Mouse (Mus musculus): Measurements from ENCODE around the gene Gm2016.
"Not testable (repeated sequence)": the region's sequence is repeated elsewhere in the genome, so short reads cannot be mapped to it uniquely, and the experiment has no call there.

Gene Gm2016

DNA sequence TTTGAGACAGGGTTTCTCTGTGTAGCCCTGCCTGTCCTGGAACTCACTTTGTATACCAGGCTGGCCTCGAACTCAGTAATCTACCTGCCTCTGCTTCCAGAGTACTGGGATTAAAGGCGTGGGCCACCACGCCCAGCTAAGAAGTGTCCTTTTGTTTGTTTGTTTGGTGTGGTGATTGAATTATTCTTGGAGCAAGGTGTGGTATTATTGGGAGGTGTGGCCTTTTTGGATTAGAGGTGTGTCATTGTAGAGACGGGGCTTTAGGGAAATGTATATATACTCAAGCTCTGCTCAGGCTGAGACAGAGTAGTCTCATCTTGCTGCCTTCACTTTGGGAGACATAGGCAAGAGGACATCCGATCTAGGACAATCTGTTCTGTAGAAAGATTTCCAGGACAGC lies at the start of gene Gm2016:
Gm2016 (plus strand) TSS at position 301 of the 400 bp plus-strand sequence.
- DNase-seq (ENCODE audit: low spot score in 2 of 2): not testable (repeated sequence)

DNA sequence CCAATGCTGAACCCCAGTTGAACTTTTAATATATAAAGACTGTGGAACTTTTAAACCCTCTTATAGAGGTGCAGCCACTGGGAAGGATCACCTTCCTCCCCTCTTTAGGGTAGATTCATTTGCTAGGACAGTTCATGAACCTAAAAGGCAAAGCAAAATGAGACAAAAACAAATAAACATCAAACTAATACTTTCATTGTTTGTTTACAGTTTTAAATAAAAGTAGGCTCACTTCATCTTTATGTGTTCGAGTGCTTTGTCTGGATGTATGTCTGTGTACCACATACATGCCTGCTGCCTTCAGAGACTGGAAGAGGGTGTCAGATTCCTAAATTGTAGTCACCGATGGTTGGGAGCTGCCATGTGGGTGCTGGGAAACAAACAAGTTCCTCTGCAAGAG lies 31.6 kb upstream of the Gm2016 start, which contains the start of gene Gm2001:
Gm2001 (minus strand) TSS at position 101 of the 400 bp plus-strand sequence.
- not testable (repeated sequence) for DNase-seq (ENCODE audit: low spot score in 2 of 2)

GRCm38 (mm10) chr12:87850657-87851056 lies 23.2 kb upstream of the Gm2016 start:
- not testable (repeated sequence) for DNase-seq (ENCODE audit: low spot score in 2 of 2)

DNA sequence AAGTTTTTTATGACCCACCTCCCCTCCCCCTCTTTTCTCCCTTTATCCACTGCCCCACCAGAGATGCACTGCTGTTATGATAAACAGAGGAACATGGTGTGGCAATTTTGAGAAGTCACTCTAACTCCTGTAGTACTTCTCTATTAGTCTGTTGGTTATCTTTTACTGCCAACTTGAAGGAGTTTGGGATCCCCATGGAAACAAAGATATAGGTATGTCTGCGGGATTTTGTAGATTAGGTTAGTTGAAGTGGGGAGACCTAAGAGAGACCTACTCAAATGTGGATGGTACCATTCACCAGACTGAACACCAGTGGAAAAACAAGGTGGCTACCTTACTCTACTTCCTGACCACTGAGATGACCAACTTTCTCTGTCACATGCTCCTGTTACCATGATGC lies 17.8 kb upstream of the Gm2016 start:
- DNase-seq (ENCODE audit: low spot score in 2 of 2): not testable (repeated sequence)

GRCm38 (mm10) chr12:87861740-87862692 lies 11.9 kb upstream of the Gm2016 start:
- DNase-seq (ENCODE audit: low spot score in 2 of 2): peak in 1 of 2 experiments; percentile 7

DNA sequence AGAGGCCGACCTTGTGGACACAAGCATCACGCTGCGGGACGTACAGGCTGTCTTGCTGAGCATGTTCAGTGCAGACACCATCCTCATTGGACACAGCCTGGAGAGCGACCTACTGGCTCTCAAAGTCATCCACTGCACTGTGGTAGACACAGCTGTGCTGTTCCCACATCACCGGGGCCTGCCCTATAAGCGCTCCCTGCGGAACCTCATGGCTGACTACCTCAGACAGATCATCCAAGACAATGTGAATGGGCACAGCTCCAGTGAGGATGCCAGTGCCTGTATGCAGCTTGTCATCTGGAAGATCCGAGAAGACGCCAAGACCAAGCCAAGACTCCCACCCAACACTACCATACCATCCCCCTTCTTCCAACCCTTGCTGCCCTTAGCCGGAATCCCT lies 10.2 kb upstream of the Gm2016 start:
- not testable (repeated sequence) for DNase-seq (ENCODE audit: low spot score in 2 of 2)

- not testable (repeated sequence) for DNase-seq (ENCODE audit: low spot score in 2 of 2)
Measured at GRCm38 (mm10) chr12:87864048-87864447, 9.8 kb upstream of the Gm2016 start.

DNA sequence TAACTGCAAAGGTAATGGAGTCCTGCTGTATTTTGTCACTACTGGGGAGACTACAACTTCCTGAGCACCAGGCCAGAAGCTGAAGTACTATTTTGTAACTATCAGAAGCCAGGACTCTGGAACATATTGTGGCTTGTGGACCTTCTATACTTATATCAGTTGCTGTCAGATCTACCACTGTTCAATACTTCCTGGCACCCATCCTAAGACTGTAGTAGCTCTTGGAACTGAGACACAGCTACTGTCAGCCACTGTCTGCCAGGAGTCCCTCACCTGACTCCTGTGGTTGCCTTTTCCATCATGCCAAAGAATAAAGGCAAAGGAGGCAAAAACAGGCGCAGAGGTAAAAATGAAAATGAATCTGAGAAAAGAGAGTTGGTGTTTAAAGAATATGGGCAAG lies 21.2 kb downstream of the Gm2016 start, which contains the start of gene Gm2022:
Gm2022 (plus strand) TSS at position 301 of the 400 bp plus-strand sequence.
- DNase-seq (ENCODE audit: low spot score in 2 of 2): not testable (repeated sequence)

DNA sequence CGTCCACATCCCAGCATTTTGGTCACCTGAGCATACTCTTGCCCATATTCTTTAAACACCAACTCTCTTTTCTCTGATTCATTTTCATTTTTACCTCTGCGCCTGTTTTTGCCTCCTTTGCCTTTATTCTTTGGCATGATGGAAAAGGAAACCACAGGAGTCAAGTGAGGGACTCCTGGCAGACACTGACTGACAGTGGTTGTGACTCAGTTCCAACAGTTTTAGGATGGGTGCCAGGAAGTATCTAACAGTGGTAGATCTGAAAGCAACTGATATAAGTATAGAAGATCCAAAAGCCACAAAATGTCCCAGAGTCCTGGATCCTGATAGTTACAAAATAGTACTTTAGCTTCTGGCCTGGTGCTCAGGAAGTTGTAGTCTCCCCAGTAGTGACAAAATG lies 45.8 kb downstream of the Gm2016 start, which contains the start of gene Gm2035:
Gm2035 (minus strand) TSS at position 137 of the 400 bp plus-strand sequence.
- not testable (repeated sequence) for DNase-seq (ENCODE audit: low spot score in 2 of 2)

Data from spleen, postnatal 36 days (tissue).